Mouse (Mus musculus): ENCODE results near the gene Clec12a. TPM values are rescaled to one million over a fixed set of nuclear protein-coding genes. Genes with fewer than 3 reads are reported as not detected.

The Clec12a gene
- total and polyA plus RNA-seq, 2 experiments from 2014 or later, result 0.36 TPM; not detected in 1

DNA sequence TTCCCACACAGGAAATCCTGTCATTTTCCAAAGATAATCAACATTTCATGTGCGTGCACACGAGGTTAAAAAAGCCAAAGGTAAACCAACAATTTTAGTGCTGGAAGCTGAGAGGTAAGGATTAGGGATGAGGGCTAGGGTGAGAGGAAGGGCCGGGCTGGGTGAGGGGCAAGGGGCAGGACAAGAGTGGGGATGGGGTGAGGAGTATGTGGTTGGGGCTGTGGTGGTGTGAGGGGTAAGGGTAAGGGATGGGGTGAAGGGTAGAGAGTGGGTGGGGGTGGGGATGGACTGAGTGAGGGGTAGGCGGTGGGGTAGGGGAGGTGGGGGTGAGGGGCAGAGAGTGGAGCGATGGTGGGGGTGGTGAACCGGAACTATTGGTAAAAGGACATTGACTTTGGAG is 51.2 kb downstream of the Clec12a start:
- no peak overlapping the region for H3K4me2 ChIP-seq (ENCODE audit: low read depth, low read length)
- no peaks in the 10 kb centered on the region for H3K4me1 ChIP-seq (ENCODE audit: control insufficient read depth, insufficient read depth)
- no peaks in the 10 kb centered on the region for H3K9me3 ChIP-seq (replicated peaks; ENCODE audit: control insufficient read depth, low read length)
- no peaks in the 10 kb centered on the region for H3K36me3 ChIP-seq (replicated peaks; ENCODE audit: control insufficient read depth, insufficient read depth, low read length)
- DNase-seq (ENCODE audit: low spot score) (no peak), ATAC-seq (ENCODE audit: insufficient read depth, low read depth) (no peak)
- no peak overlapping the region for H3K4me3 ChIP-seq (ENCODE audit: low read depth, low read length)
- no peak overlapping the region for H3K9ac ChIP-seq (replicated peaks; ENCODE audit: low read depth, low read length)
- H3K27me3 ChIP-seq (ENCODE audit: control insufficient read depth, insufficient read depth, low read length), result no peaks in the 10 kb centered on the region
- TF ChIP-seq CTCF (IDR thresholded peaks at IDR 0.05; ENCODE audit: low read depth) (no peak), EP300 (IDR thresholded peaks at IDR 0.05; ENCODE audit: low read depth) (no peak)
- no peak overlapping the region for H3K27ac ChIP-seq (ENCODE audit: low read depth)
- 59% methylated on average over 6 of the region's 6 CpGs for WGBS

GRCm38 (mm10) chr6:129396997-129397396 is 54.5 kb downstream of the Clec12a start, which contains the start of gene Clec1b:
Gene Clec1b (plus strand): TSS chr6:129397297.
- no peaks in the 10 kb centered on the region for H3K4me1 ChIP-seq (ENCODE audit: control insufficient read depth, insufficient read depth)
- no peak within 1 kb of the TSS for H3K9ac ChIP-seq (replicated peaks; ENCODE audit: low read depth, low read length)
- no peak within 1 kb of the TSS for H3K27ac ChIP-seq (ENCODE audit: low read depth)
- H3K4me3 ChIP-seq (ENCODE audit: low read depth, low read length), result no peak within 1 kb of the TSS
- no peak for ATAC-seq (ENCODE audit: insufficient read depth, low read depth)
- H3K9me3 ChIP-seq (replicated peaks; ENCODE audit: control insufficient read depth, low read length), result no peaks in the 10 kb centered on the region
- 0 out of 2 replicates have a peak within 1 kb of the TSS, but pooled peaks have one; percentile 8 for H3K4me2 ChIP-seq (ENCODE audit: low read depth, low read length)
- no peaks in the 10 kb centered on the region for H3K27me3 ChIP-seq (ENCODE audit: control insufficient read depth, insufficient read depth, low read length)
- 57% methylated on average over 8 of the region's 8 CpGs for WGBS
- TF ChIP-seq CTCF (IDR thresholded peaks at IDR 0.05; ENCODE audit: low read depth), result no peak
- no peak for TF ChIP-seq EP300 (IDR thresholded peaks at IDR 0.05; ENCODE audit: low read depth)
- no peaks in the 10 kb centered on the region for H3K36me3 ChIP-seq (replicated peaks; ENCODE audit: control insufficient read depth, insufficient read depth, low read length)
- no peak for DNase-seq (ENCODE audit: low spot score)

- Histone ChIP-seq H3K9ac (replicated peaks; ENCODE audit: low read depth, low read length) (no peak overlapping the region), H3K4me2 (ENCODE audit: low read depth, low read length) (no peak overlapping the region), H3K9me3 (replicated peaks; ENCODE audit: control insufficient read depth, low read length) (no peaks in the 10 kb centered on the region), H3K36me3 (replicated peaks; ENCODE audit: control insufficient read depth, insufficient read depth, low read length) (no peaks in the 10 kb centered on the region), H3K27ac (ENCODE audit: low read depth) (peak overlapping the region; percentile 55; the same call in 1 of the 2 replicates), H3K4me3 (ENCODE audit: low read depth, low read length) (no peak overlapping the region), H3K4me1 (ENCODE audit: control insufficient read depth, insufficient read depth) (no peaks in the 10 kb centered on the region), H3K27me3 (ENCODE audit: control insufficient read depth, insufficient read depth, low read length) (no peaks in the 10 kb centered on the region)
- DNase-seq (ENCODE audit: low spot score) (peak; percentile 54), ATAC-seq (ENCODE audit: insufficient read depth, low read depth) (peak; percentile 57; the same call in 1 of the 2 replicates)
- WGBS, result 20% methylated on average over 6 of the region's 6 CpGs
- TF ChIP-seq CTCF (IDR thresholded peaks at IDR 0.05; ENCODE audit: low read depth) (no peak), EP300 (IDR thresholded peaks at IDR 0.05; ENCODE audit: low read depth) (no peak)
Measured at GRCm38 (mm10) chr6:129399945-129400344, 57.5 kb downstream of the Clec12a start.

- TF ChIP-seq EP300 (IDR thresholded peaks at IDR 0.05; ENCODE audit: low read depth) (no peak), CTCF (IDR thresholded peaks at IDR 0.05; ENCODE audit: low read depth) (no peak)
- 90% methylated on average over 2 of the region's 2 CpGs for WGBS
Measured at GRCm38 (mm10) chr6:129402404-129402803, 59.9 kb downstream of the Clec12a start.

DNA sequence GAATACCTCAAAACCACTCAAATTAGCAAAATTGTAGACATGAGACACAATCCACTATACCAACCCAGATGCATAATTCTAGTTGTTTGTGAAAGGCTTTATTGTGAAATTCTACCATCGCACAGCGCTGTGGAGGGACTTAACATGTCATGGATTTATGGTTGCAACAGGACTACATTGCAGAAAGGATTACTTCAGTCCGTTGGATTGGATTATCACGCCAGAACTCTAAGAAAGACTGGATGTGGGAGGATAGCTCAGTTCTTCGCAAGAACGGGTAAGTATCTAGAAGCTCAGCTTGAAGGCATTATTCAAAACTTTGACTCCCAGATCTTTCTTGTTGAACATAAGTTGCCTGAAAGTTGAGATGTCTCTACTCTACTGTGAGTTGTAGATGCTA is 60.9 kb downstream of the Clec12a start:
- Histone ChIP-seq H3K4me3 (ENCODE audit: low read depth, low read length) (no peak overlapping the region), H3K27ac (ENCODE audit: low read depth) (no peak overlapping the region), H3K4me2 (ENCODE audit: low read depth, low read length) (no peak overlapping the region), H3K9me3 (replicated peaks; ENCODE audit: control insufficient read depth, low read length) (no peaks in the 10 kb centered on the region), H3K4me1 (ENCODE audit: control insufficient read depth, insufficient read depth) (peaks cover 5% of the 10 kb centered on the region; the same call in 1 of the 2 replicates), H3K27me3 (ENCODE audit: control insufficient read depth, insufficient read depth, low read length) (no peaks in the 10 kb centered on the region), H3K36me3 (replicated peaks; ENCODE audit: control insufficient read depth, insufficient read depth, low read length) (no peaks in the 10 kb centered on the region), H3K9ac (replicated peaks; ENCODE audit: low read depth, low read length) (no peak overlapping the region)
- no peak for TF ChIP-seq EP300 (IDR thresholded peaks at IDR 0.05; ENCODE audit: low read depth)
- no peak for TF ChIP-seq CTCF (IDR thresholded peaks at IDR 0.05; ENCODE audit: low read depth)
- DNase-seq (ENCODE audit: low spot score) (no peak), ATAC-seq (ENCODE audit: insufficient read depth, low read depth) (no peak)
- WGBS, result 83% methylated on average over 6 of the region's 6 CpGs

More at GRCm38 (mm10) chr6:129402404-129402803, 59.9 kb downstream of the Clec12a start:
- Histone ChIP-seq H3K27ac (ENCODE audit: low read depth) (no peak overlapping the region), H3K36me3 (replicated peaks; ENCODE audit: control insufficient read depth, insufficient read depth, low read length) (no peaks in the 10 kb centered on the region), H3K4me3 (ENCODE audit: low read depth, low read length) (no peak overlapping the region), H3K9me3 (replicated peaks; ENCODE audit: control insufficient read depth, low read length) (no peaks in the 10 kb centered on the region), H3K9ac (replicated peaks; ENCODE audit: low read depth, low read length) (no peak overlapping the region), H3K4me2 (ENCODE audit: low read depth, low read length) (no peak overlapping the region), H3K27me3 (ENCODE audit: control insufficient read depth, insufficient read depth, low read length) (no peaks in the 10 kb centered on the region), H3K4me1 (ENCODE audit: control insufficient read depth, insufficient read depth) (peaks cover 5% of the 10 kb centered on the region; the same call in 1 of the 2 replicates)
- ATAC-seq (ENCODE audit: insufficient read depth, low read depth) (no peak), DNase-seq (ENCODE audit: low spot score) (no peak)

- Histone ChIP-seq H3K9me3 (replicated peaks; ENCODE audit: control insufficient read depth, low read length) (no peaks in the 10 kb centered on the region), H3K27ac (ENCODE audit: low read depth) (peak overlapping the region; percentile 34; the same call in 1 of the 2 replicates), H3K4me1 (ENCODE audit: control insufficient read depth, insufficient read depth) (peaks cover 5% of the 10 kb centered on the region; the same call in 1 of the 2 replicates), H3K27me3 (ENCODE audit: control insufficient read depth, insufficient read depth, low read length) (no peaks in the 10 kb centered on the region), H3K36me3 (replicated peaks; ENCODE audit: control insufficient read depth, insufficient read depth, low read length) (no peaks in the 10 kb centered on the region), H3K4me2 (ENCODE audit: low read depth, low read length) (no peak overlapping the region), H3K4me3 (ENCODE audit: low read depth, low read length) (no peak overlapping the region), H3K9ac (replicated peaks; ENCODE audit: low read depth, low read length) (no peak overlapping the region)
- TF ChIP-seq CTCF (IDR thresholded peaks at IDR 0.05; ENCODE audit: low read depth) (no peak), EP300 (IDR thresholded peaks at IDR 0.05; ENCODE audit: low read depth) (no peak)
- DNase-seq (ENCODE audit: low spot score) (no peak), ATAC-seq (ENCODE audit: insufficient read depth, low read depth) (no peak)
Measured at GRCm38 (mm10) chr6:129405999-129406398, 63.5 kb downstream of the Clec12a start.
